Mouse (Mus musculus): ENCODE measurements around the gene Syce2. TPM values are rescaled to one million over a fixed set of nuclear protein-coding genes. Genes with fewer than 3 reads are reported as not detected.

Gene Syce2
- polyA plus RNA-seq, 1 experiment from 2014 or later, result 44.9 TPM

DNA sequence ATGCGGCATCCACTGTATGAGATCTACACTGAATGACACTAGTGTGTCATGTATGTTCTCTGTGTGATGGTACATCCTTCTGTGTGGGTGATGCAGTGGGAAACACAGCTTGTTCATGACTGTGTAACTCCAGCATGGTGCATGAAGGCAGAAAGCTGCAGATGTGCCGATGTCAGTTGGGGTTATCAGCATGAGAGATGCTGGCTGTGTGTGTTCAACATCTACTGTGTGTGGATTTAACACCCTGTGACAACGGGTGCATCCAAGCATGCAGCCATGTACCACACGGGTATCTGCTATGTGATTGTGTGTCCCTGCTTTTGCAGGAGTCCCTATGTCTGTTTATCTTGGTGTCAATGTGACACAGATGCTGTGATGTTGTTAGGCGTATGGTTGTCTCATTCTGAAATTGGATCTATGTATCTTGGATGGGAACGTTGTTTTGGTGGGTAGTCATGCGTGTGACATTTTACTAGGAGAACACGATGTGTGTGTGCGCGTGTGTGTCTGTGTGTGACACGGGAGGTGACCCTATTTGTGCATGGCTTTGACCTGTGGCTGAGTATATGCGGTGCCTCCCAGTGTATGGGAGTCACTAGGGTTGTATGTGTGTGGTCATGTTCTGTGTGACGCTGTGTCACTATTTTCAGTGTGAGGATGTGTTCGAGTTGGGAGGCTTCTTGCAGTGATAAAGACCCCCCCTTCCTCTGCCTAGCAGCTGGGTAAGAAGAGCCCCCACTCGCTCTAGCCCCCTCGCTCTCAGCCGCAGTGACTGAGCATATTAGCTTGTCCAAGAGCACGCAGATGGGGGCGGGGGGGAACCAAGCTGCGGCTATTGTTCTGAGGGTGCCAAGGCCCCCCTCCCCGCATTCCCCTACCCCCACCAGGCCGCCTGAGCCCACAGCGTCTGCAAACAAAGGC, 64.4 kb downstream of the Syce2 start:
- Histone ChIP-seq H3K9me3 (no peaks in the 10 kb centered on the region), H3K4me1 (peaks cover 38% of the 10 kb centered on the region), H3K27me3 (peaks cover 59% of the 10 kb centered on the region), H3K9ac (replicated peaks) (peak overlapping the region; percentile 83), H3K27ac (replicated peaks) (peak overlapping the region; percentile 90), H3K36me3 (no peaks in the 10 kb centered on the region), H3K4me3 (peak overlapping the region; percentile 74), H3K4me2 (replicated peaks) (peak overlapping the region; percentile 87)
- 16% methylated on average over 23 of the region's 23 CpGs for WGBS
- ATAC-seq (ENCODE audit: low FRiP score, low read depth), result peak; percentile 35; the same call in 1 of the 2 replicates

DNA sequence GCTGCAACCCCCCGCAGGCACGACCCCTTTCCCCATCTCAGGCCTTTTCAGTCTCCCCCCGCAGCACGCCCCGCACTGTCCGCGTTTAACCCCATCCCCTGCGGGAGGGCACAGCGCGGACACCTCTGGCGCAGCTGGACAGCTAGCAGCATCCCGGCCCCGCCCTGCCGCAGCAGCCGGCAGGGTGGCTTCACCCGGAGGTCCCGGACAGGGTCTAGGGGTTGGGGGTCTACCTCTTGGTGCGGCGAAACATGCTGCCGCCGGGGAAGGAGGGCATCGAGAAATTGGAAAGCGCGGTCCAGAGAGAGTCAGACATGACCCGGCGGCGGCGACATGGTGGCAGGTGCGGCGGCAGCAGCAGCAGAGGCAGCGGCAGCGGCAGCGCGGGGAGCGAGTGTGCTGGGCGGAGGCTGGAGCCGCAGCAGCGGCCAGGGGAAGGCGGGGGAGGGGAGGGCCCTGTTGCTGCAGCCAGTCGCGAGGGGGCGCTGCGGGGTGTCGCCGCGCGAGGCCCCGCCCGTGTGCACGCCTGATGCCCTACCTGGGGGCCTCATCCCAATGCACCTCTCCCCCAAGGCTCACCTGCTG, 65.1 kb downstream of the Syce2 start, which contains the start of gene Mast1:
Mast1 (minus strand) TSS at position 398 of the 585 bp plus-strand sequence.
- Histone ChIP-seq H3K4me3 (peak within 1 kb of the TSS; percentile 74), H3K36me3 (no peaks in the 10 kb centered on the region), H3K27ac (replicated peaks) (peak within 1 kb of the TSS; percentile 90), H3K4me2 (replicated peaks) (peak within 1 kb of the TSS; percentile 87), H3K9me3 (no peaks in the 10 kb centered on the region), H3K27me3 (peaks cover 54% of the 10 kb centered on the region), H3K4me1 (peaks cover 38% of the 10 kb centered on the region), H3K9ac (replicated peaks) (peak within 1 kb of the TSS; percentile 83)
- WGBS, result under 1% methylated on average over 48 of the region's 50 CpGs
- peak; percentile 61 for ATAC-seq (ENCODE audit: low FRiP score, low read depth)

Small RNA genes lying within 50 kb of the gene (microRNA-seq; reads per million reads assigned to microRNA genes)
- gene Gm24197, result not detected
- gene Mir7069, result 5.6 reads per million, percentile 20 among the genes with 10 or more reads in this experiment

Other genes starting within 250 kb of the Syce2 start
- 47.1 and 47.4 TPM in 2 replicates for gene Ier2, start 209.3 kb upstream of the Syce2 start, polyA plus RNA-seq (2016; fragmentation: Nextera tagmentation; extraction: Ambion mirVana)
- gene Trmt1, start 185.8 kb upstream of the Syce2 start, polyA plus RNA-seq (2016; fragmentation: Nextera tagmentation; extraction: Ambion mirVana), result 53.6 and 58.8 TPM in 2 replicates
- 20.8 and 25.0 TPM in 2 replicates for gene Nacc1, start 184.2 kb upstream of the Syce2 start, polyA plus RNA-seq (2016; fragmentation: Nextera tagmentation; extraction: Ambion mirVana)
- gene Lyl1, start 170.7 kb upstream of the Syce2 start, polyA plus RNA-seq (2016; fragmentation: Nextera tagmentation; extraction: Ambion mirVana), result 3.5 and 5.6 TPM in 2 replicates
- gene G430095P16Rik, start 149.1 kb upstream of the Syce2 start, polyA plus RNA-seq (2016; fragmentation: Nextera tagmentation; extraction: Ambion mirVana), result 2.0 and 2.4 TPM in 2 replicates
- 6.6 and 8.5 TPM in 2 replicates for gene Nfix, start 71.8 kb upstream of the Syce2 start, polyA plus RNA-seq (2016; fragmentation: Nextera tagmentation; extraction: Ambion mirVana)
- 5.0 and 6.1 TPM in 2 replicates for gene Dand5, start 49.3 kb upstream of the Syce2 start, polyA plus RNA-seq (2016; fragmentation: Nextera tagmentation; extraction: Ambion mirVana)
- gene Gadd45gip1, start 40.6 kb upstream of the Syce2 start, polyA plus RNA-seq (2016; fragmentation: Nextera tagmentation; extraction: Ambion mirVana), result 36.1 and 36.6 TPM in 2 replicates
- gene Rad23a, start 31.4 kb upstream of the Syce2 start, polyA plus RNA-seq (2016; fragmentation: Nextera tagmentation; extraction: Ambion mirVana), result 104 and 110 TPM in 2 replicates
- gene Calr, start 25.2 kb upstream of the Syce2 start, polyA plus RNA-seq (2016; fragmentation: Nextera tagmentation; extraction: Ambion mirVana), result 640 and 681 TPM in 2 replicates
- 105 and 113 TPM in 2 replicates for gene Farsa, start 15.1 kb upstream of the Syce2 start, polyA plus RNA-seq (2016; fragmentation: Nextera tagmentation; extraction: Ambion mirVana)
- 33.1 and 33.9 TPM in 2 replicates for gene Gcdh, start 21.8 kb downstream of the Syce2 start, polyA plus RNA-seq (2016; fragmentation: Nextera tagmentation; extraction: Ambion mirVana)
- 4.3 and 4.5 TPM in 2 replicates for gene Klf1, start 29.8 kb downstream of the Syce2 start, polyA plus RNA-seq (2016; fragmentation: Nextera tagmentation; extraction: Ambion mirVana)
- 8.9 and 9.4 TPM in 2 replicates for gene Dnase2a, start 36.4 kb downstream of the Syce2 start, polyA plus RNA-seq (2016; fragmentation: Nextera tagmentation; extraction: Ambion mirVana)
- 29.3 and 34.3 TPM in 2 replicates for gene Mast1, start 65.2 kb downstream of the Syce2 start, polyA plus RNA-seq (2016; fragmentation: Nextera tagmentation; extraction: Ambion mirVana)
- 1.3 and 1.7 TPM in 2 replicates for gene Rtbdn, start 74.9 kb downstream of the Syce2 start, polyA plus RNA-seq (2016; fragmentation: Nextera tagmentation; extraction: Ambion mirVana)
- not detected in 2 replicates for gene Gm49661, start 97.3 kb downstream of the Syce2 start, polyA plus RNA-seq (2016; fragmentation: Nextera tagmentation; extraction: Ambion mirVana)
- gene Prdx2, start 97.5 kb downstream of the Syce2 start, polyA plus RNA-seq (2016; fragmentation: Nextera tagmentation; extraction: Ambion mirVana), result 1,292 and 1,309 TPM in 2 replicates
- gene Rnaseh2a, start 97.7 kb downstream of the Syce2 start, polyA plus RNA-seq (2016; fragmentation: Nextera tagmentation; extraction: Ambion mirVana), result 91.9 and 98.7 TPM in 2 replicates
- gene Junb, start 106.6 kb downstream of the Syce2 start, polyA plus RNA-seq (2016; fragmentation: Nextera tagmentation; extraction: Ambion mirVana), result 6.0 and 6.5 TPM in 2 replicates
- gene Hook2, start 118.5 kb downstream of the Syce2 start, polyA plus RNA-seq (2016; fragmentation: Nextera tagmentation; extraction: Ambion mirVana), result 17.7 and 18.7 TPM in 2 replicates
- gene Best2, start 142.4 kb downstream of the Syce2 start, polyA plus RNA-seq (2016; fragmentation: Nextera tagmentation; extraction: Ambion mirVana), result not detected in 2 replicates
- 137 and 146 TPM in 2 replicates for gene Asna1, start 153.2 kb downstream of the Syce2 start, polyA plus RNA-seq (2016; fragmentation: Nextera tagmentation; extraction: Ambion mirVana)
- 164 and 178 TPM in 2 replicates for gene Trir, start 154.7 kb downstream of the Syce2 start, polyA plus RNA-seq (2016; fragmentation: Nextera tagmentation; extraction: Ambion mirVana)
- gene Tnpo2, start 164.8 kb downstream of the Syce2 start, polyA plus RNA-seq (2016; fragmentation: Nextera tagmentation; extraction: Ambion mirVana), result 42.0 and 45.4 TPM in 2 replicates
- 40.7 and 41.6 TPM in 2 replicates for gene Fbxw9, start 187.9 kb downstream of the Syce2 start, polyA plus RNA-seq (2016; fragmentation: Nextera tagmentation; extraction: Ambion mirVana)
- 0.92 and 0.94 TPM in 2 replicates for gene Gm5741, start 195.9 kb downstream of the Syce2 start, polyA plus RNA-seq (2016; fragmentation: Nextera tagmentation; extraction: Ambion mirVana)
- gene Dhps, start 199.6 kb downstream of the Syce2 start, polyA plus RNA-seq (2016; fragmentation: Nextera tagmentation; extraction: Ambion mirVana), result 74.7 and 74.8 TPM in 2 replicates
- 114 and 119 TPM in 2 replicates for gene Wdr83os, start 208.6 kb downstream of the Syce2 start, polyA plus RNA-seq (2016; fragmentation: Nextera tagmentation; extraction: Ambion mirVana)
- 46.6 and 54.2 TPM in 2 replicates for gene Wdr83, start 209.2 kb downstream of the Syce2 start, polyA plus RNA-seq (2016; fragmentation: Nextera tagmentation; extraction: Ambion mirVana)
- 19.2 and 20.7 TPM in 2 replicates for gene Man2b1, start 211.2 kb downstream of the Syce2 start, polyA plus RNA-seq (2016; fragmentation: Nextera tagmentation; extraction: Ambion mirVana)